Mouse (Mus musculus): ENCODE data around the gene Sh3bp1. TPM values are rescaled to one million over a fixed set of nuclear protein-coding genes. Genes with fewer than 3 reads are reported as not detected.
"Not testable (repeated sequence)": the region's sequence is repeated elsewhere in the genome, so short reads cannot be mapped to it uniquely, and the experiment has no call there.

Gene Sh3bp1
- polyA plus RNA-seq, 1 experiment from 2014 or later, result 17.3 TPM

DNA sequence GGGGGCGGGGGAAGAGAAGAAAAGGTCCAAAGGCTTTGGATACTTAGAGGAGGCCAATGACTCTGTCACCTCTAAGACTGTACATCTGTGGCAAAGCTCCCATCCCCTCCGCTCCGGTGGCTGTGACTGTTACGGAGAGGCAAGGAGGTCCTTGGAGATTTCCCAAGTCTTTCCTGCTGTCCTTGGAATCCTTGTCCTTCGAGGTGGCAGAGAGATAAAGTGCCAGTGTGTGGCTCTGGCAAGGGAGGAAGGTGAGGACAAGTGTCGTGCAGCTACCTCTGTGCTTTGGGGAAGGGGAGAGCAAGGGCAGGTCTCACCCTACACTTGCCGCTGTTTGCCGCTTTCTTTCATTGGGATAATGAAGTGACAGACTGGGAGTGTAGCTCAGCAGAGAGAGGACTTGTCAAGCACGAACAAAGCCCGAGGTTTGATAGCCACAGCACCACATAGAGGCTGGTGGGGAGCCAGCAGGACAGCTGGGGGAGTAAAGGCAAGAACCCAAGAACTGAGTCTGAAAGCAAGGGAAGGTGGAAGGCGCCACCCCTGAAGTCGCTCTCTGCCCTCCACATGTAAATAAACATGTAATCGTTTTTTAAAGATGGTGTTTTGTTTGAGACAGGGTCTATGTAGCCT is 25.6 kb upstream of the Sh3bp1 start:
- H3K27ac ChIP-seq (ENCODE audit: low read depth, low read length), result no peak overlapping the region
- no peak for ATAC-seq (replicated peaks; ENCODE audit: low FRiP score)
- DNase-seq (ENCODE audit: low spot score), result no peak
- H3K36me3 ChIP-seq (ENCODE audit: control insufficient read depth, insufficient read depth, low read length), result no peaks in the 10 kb centered on the region
- H3K27me3 ChIP-seq (ENCODE audit: control insufficient read depth, insufficient read depth, low read length), result no peaks in the 10 kb centered on the region
- H3K4me1 ChIP-seq (replicated peaks; ENCODE audit: control insufficient read depth, insufficient read depth, low read length), result peaks cover 10% of the 10 kb centered on the region
- H3K9ac ChIP-seq (ENCODE audit: low read length), result peak overlapping the region; percentile 32; the same call in 1 of the 2 replicates
- no peaks in the 10 kb centered on the region for H3K9me3 ChIP-seq (ENCODE audit: control insufficient read depth, low read length)
- WGBS, result 53% methylated on average over 13 of the region's 13 CpGs
- H3K4me2 ChIP-seq (ENCODE audit: low read depth, low read length, severe bottlenecking), result no peak overlapping the region
- no peak overlapping the region for H3K4me3 ChIP-seq (ENCODE audit: low read depth, low read length)

DNA sequence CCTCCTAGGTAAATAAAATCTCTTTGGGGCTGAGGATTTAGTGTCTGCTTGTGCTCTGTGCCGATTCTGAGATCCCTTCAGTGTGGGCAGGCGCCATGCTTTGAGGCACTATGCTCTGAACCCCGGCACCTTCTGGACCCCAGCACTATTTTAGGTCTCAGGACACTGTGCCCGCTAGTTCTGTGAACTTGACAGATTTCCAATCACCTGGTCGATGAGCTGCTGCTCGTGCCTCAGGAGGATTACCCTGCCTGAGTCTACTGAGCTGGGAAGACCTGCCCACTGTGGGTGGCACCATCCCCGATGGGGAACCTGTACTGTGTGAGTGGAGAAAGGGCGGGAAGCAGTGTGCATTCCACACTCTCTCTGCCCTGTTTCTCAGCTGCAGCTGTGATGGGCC is 24.6 kb upstream of the Sh3bp1 start:
- DNase-seq (ENCODE audit: low spot score) (no peak), ATAC-seq (replicated peaks; ENCODE audit: low FRiP score) (no peak)
- H3K4me1 ChIP-seq (replicated peaks; ENCODE audit: control insufficient read depth, insufficient read depth, low read length), result peaks cover 14% of the 10 kb centered on the region
- no peaks in the 10 kb centered on the region for H3K36me3 ChIP-seq (ENCODE audit: control insufficient read depth, insufficient read depth, low read length)
- 76% methylated on average over 8 of the region's 8 CpGs for WGBS
- no peak overlapping the region for H3K4me3 ChIP-seq (ENCODE audit: low read depth, low read length)
- no peak overlapping the region for H3K27ac ChIP-seq (ENCODE audit: low read depth, low read length)
- no peaks in the 10 kb centered on the region for H3K27me3 ChIP-seq (ENCODE audit: control insufficient read depth, insufficient read depth, low read length)
- no peaks in the 10 kb centered on the region for H3K9me3 ChIP-seq (ENCODE audit: control insufficient read depth, low read length)
- no peak overlapping the region for H3K4me2 ChIP-seq (ENCODE audit: low read depth, low read length, severe bottlenecking)
- H3K9ac ChIP-seq (ENCODE audit: low read length), result no peak overlapping the region

DNA sequence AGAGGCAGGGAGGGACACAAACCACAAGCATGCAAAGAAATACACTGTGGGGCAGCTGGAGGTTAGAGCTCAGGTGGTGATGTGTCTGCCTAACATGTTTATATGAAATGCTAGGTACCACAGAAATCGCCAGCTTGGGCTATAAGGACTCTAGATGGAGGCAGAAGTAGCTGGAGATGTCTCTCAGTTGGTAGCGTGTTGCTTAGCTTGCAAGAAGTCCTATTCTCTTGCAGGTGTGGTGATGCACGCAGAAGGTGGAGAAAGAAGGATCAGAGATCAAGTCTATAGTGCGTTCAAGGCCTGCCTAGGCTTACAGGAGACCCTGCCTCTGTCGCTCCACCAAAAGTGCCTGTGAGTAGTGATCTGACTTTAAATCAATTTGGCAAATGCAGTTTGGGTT is 24.0 kb upstream of the Sh3bp1 start:
- H3K4me3 ChIP-seq (ENCODE audit: low read depth, low read length), result no peak overlapping the region
- H3K36me3 ChIP-seq (ENCODE audit: control insufficient read depth, insufficient read depth, low read length), result no peaks in the 10 kb centered on the region
- peak overlapping the region; percentile 94; the same call in 1 of the 2 replicates for H3K27ac ChIP-seq (ENCODE audit: low read depth, low read length)
- H3K27me3 ChIP-seq (ENCODE audit: control insufficient read depth, insufficient read depth, low read length), result no peaks in the 10 kb centered on the region
- ATAC-seq (replicated peaks; ENCODE audit: low FRiP score) (no peak), DNase-seq (ENCODE audit: low spot score) (no peak)
- WGBS, result 80% methylated on average over 5 of the region's 5 CpGs
- no peaks in the 10 kb centered on the region for H3K9me3 ChIP-seq (ENCODE audit: control insufficient read depth, low read length)
- peak overlapping the region; percentile 84; the same call in 1 of the 2 replicates for H3K4me2 ChIP-seq (ENCODE audit: low read depth, low read length, severe bottlenecking)
- peaks cover 14% of the 10 kb centered on the region for H3K4me1 ChIP-seq (replicated peaks; ENCODE audit: control insufficient read depth, insufficient read depth, low read length)
- H3K9ac ChIP-seq (ENCODE audit: low read length), result no peak overlapping the region

DNA sequence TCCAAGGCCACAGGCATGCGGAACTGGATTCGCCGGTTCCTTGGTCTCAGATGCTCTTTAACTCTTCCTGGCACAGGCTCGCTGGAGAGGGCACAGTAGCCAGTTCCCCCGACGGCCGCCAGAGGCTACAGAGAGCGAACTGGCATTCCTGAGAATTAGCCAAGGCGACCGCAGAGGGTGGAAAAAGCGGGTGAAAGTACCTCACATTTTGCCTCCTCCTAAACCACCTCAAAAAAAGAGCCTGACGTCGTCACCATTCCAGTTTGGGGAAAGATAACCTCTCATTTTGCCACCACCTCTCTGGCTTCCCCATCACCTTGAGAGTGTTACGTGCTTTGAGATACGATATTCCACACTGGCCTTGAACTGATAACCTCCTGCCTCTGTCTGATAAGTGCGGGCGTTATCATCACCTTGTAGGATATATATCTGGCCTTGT is 23.3 kb upstream of the Sh3bp1 start:
- peak overlapping the region; percentile 76 for H3K4me3 ChIP-seq (ENCODE audit: low read depth, low read length)
- no peaks in the 10 kb centered on the region for H3K27me3 ChIP-seq (ENCODE audit: control insufficient read depth, insufficient read depth, low read length)
- H3K9me3 ChIP-seq (ENCODE audit: control insufficient read depth, low read length), result no peaks in the 10 kb centered on the region
- H3K36me3 ChIP-seq (ENCODE audit: control insufficient read depth, insufficient read depth, low read length), result no peaks in the 10 kb centered on the region
- peak overlapping the region; percentile 88 for H3K9ac ChIP-seq (ENCODE audit: low read length)
- H3K4me1 ChIP-seq (replicated peaks; ENCODE audit: control insufficient read depth, insufficient read depth, low read length), result peaks cover 14% of the 10 kb centered on the region
- ATAC-seq (replicated peaks; ENCODE audit: low FRiP score) (peak; percentile 45), DNase-seq (ENCODE audit: low spot score) (peak; percentile 90)
- peak overlapping the region; percentile 84 for H3K4me2 ChIP-seq (ENCODE audit: low read depth, low read length, severe bottlenecking)
- WGBS, result 2% methylated on average over 17 of the region's 17 CpGs
- peak overlapping the region; percentile 94 for H3K27ac ChIP-seq (ENCODE audit: low read depth, low read length)

DNA sequence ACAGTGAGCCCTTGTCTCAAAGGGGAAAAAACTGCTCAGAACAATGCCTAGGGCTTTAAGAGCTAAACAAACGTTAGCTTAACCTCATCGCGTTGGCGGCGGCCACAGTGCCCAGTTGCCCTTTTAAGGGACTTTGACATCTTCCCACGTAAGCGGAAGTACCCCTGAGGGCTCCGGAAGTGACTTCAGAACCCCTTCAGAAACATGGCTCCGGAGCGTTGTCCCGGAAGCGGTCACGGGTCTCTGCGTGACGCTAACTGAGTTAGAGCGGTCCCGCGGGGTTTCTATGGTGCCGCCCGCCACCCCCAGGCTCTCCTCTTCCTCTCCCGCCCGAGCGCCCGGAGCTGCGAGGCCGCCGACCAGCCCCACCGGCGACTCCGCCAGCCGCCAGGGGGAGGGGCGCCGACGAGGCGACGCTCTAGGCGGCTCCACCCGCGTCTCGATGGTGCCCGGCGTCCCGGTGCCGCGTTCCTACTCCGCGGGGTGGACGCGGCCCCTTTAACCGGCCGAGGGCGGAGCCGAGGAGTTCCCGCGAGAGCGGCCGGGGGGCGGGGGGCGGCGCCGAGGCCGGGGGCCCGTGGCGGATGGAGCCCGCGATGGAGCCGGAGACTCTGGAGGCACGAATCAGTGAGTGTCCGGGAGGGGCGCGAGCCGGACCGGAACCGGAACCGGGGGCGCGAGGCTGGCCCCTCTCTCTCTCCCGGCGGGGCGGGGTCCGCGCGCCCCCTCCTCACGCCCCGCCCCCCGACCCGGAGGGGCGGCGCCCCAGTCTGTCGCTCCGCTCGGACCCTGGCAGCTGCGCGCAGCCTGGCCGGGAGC is 22.4 kb upstream of the Sh3bp1 start, which contains the start of gene Gga1:
Gga1 (plus strand) TSS at position 200 of the 819 bp plus-strand sequence.
- WGBS, result under 1% methylated on average over 72 of the region's 95 CpGs
- Histone ChIP-seq H3K27me3 (ENCODE audit: control insufficient read depth, insufficient read depth, low read length) (no peaks in the 10 kb centered on the region), H3K4me1 (replicated peaks; ENCODE audit: control insufficient read depth, insufficient read depth, low read length) (peaks cover 14% of the 10 kb centered on the region), H3K27ac (ENCODE audit: low read depth, low read length) (peak within 1 kb of the TSS; percentile 94), H3K4me2 (ENCODE audit: low read depth, low read length, severe bottlenecking) (peak within 1 kb of the TSS; percentile 84), H3K9me3 (ENCODE audit: control insufficient read depth, low read length) (no peaks in the 10 kb centered on the region), H3K4me3 (ENCODE audit: low read depth, low read length) (peak within 1 kb of the TSS; percentile 76), H3K9ac (ENCODE audit: low read length) (peak within 1 kb of the TSS; percentile 88), H3K36me3 (ENCODE audit: control insufficient read depth, insufficient read depth, low read length) (no peaks in the 10 kb centered on the region; the same call in 1 of the 2 replicates)
- DNase-seq (ENCODE audit: low spot score), result peak; percentile 96
- ATAC-seq (replicated peaks; ENCODE audit: low FRiP score), result peak; percentile 92

DNA sequence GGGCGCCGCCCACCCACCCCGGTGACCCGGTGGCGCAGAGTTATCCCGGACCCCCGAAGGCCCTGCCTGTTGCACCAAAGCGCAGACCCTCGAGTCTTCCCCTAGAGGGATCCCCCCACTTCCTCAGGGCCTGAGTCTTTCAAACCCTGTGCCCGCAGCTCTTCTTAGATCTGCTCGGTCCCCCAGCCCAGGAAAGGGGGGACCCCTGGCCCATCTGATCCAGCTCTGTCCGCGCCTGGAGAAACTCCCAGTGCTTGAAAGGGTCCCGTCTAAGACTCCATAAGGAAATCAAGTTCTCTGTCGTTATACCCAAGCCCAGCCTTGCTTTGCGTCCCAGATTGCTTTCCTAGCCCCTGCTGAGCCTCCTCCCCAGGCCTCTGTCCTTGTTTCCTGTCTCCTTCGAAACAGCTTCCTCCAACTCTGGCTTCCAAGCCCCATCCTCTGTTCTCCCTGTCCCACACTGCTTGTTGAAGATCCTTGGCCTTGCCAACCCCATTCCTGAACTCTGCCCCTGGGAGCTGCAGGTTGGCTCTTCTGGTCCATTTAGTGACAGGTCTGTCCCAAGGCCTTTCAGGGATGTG is 21.7 kb upstream of the Sh3bp1 start:
- H3K9me3 ChIP-seq (ENCODE audit: control insufficient read depth, low read length), result no peaks in the 10 kb centered on the region
- peak overlapping the region; percentile 84 for H3K4me2 ChIP-seq (ENCODE audit: low read depth, low read length, severe bottlenecking)
- H3K27me3 ChIP-seq (ENCODE audit: control insufficient read depth, insufficient read depth, low read length), result no peaks in the 10 kb centered on the region
- DNase-seq (ENCODE audit: low spot score) (no peak), ATAC-seq (replicated peaks; ENCODE audit: low FRiP score) (no peak; the same call in 1 of the 2 replicates)
- peak overlapping the region; percentile 76 for H3K4me3 ChIP-seq (ENCODE audit: low read depth, low read length)
- peaks cover 14% of the 10 kb centered on the region for H3K4me1 ChIP-seq (replicated peaks; ENCODE audit: control insufficient read depth, insufficient read depth, low read length)
- 0% methylated on average over 14 of the region's 17 CpGs for WGBS
- peak overlapping the region; percentile 88 for H3K9ac ChIP-seq (ENCODE audit: low read length)
- peak overlapping the region; percentile 94 for H3K27ac ChIP-seq (ENCODE audit: low read depth, low read length)
- H3K36me3 ChIP-seq (ENCODE audit: control insufficient read depth, insufficient read depth, low read length), result no peaks in the 10 kb centered on the region; the same call in 1 of the 2 replicates

DNA sequence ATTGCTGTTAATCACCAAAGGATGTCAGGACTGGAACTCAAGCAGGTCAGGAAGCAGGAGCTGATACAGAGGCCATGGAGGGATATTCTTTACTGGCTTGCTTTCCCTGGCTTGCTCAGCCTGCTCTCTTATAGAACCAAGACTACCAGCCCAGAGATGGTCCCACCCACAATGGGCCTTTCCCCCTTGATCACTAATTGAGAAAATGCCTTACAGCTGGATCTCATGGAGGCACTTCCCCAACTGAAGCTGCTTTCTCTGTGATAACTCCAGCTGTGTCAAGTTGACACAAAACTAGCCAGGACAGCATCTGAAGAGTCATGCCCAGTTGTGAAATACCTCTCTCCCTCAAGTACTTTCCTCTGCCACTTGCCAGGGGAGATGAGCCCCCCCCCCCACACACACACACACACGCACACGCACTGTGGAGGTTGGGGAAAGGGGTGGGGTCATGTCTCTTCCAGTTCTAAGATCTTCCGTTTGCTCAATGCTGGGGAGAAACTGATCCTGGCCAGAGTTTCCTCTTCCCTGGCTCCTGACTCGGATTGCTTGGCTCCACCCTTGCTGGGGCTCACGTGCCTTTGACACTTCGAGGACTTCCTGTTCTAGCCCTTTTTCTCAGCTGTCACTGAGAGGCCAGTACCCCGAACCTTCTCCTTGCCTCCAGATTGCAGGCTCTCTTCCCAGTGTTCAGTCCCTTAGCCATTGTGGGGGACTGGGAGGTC is 20.6 kb upstream of the Sh3bp1 start:
- not testable (repeated sequence) for H3K9me3 ChIP-seq (ENCODE audit: control insufficient read depth, low read length); H3K9ac ChIP-seq (ENCODE audit: low read length); ATAC-seq (replicated peaks; ENCODE audit: low FRiP score); DNase-seq (ENCODE audit: low spot score); H3K36me3 ChIP-seq (ENCODE audit: control insufficient read depth, insufficient read depth, low read length); H3K27ac ChIP-seq (ENCODE audit: low read depth, low read length); H3K4me3 ChIP-seq (ENCODE audit: low read depth, low read length); H3K4me2 ChIP-seq (ENCODE audit: low read depth, low read length, severe bottlenecking); H3K27me3 ChIP-seq (ENCODE audit: control insufficient read depth, insufficient read depth, low read length)
- H3K4me1 ChIP-seq (replicated peaks; ENCODE audit: control insufficient read depth, insufficient read depth, low read length), result peaks cover 13% of the 10 kb centered on the region
- WGBS, result 73% methylated on average over 7 of the region's 7 CpGs

DNA sequence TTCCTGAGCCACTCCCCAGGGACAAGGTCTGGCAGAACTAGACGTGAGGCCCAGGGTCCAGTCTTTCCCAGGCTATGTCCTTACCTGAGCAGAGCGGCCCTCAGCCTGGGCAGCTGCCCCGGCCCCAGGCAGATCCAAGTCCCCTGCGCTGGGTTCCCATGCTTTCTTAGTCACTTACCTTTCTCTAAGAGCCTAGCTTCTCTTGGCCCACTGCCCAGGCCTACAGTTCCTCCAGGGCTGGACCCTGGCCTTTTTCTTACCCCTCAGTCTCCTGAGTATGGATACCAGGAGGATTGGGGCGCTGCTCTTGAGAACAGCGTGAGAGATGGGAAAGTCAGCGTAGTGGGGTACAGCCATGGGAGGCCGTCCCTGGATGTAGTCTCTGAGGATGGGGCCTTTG is 19.1 kb upstream of the Sh3bp1 start:
- Histone ChIP-seq H3K4me2 (ENCODE audit: low read depth, low read length, severe bottlenecking) (no peak overlapping the region), H3K36me3 (ENCODE audit: control insufficient read depth, insufficient read depth, low read length) (peaks cover 4% of the 10 kb centered on the region; the same call in 1 of the 2 replicates), H3K9ac (ENCODE audit: low read length) (no peak overlapping the region), H3K27ac (ENCODE audit: low read depth, low read length) (no peak overlapping the region), H3K27me3 (ENCODE audit: control insufficient read depth, insufficient read depth, low read length) (no peaks in the 10 kb centered on the region), H3K4me1 (replicated peaks; ENCODE audit: control insufficient read depth, insufficient read depth, low read length) (peaks cover 12% of the 10 kb centered on the region), H3K4me3 (ENCODE audit: low read depth, low read length) (no peak overlapping the region), H3K9me3 (ENCODE audit: control insufficient read depth, low read length) (no peaks in the 10 kb centered on the region)
- 95% methylated on average over 8 of the region's 8 CpGs for WGBS
- no peak for ATAC-seq (replicated peaks; ENCODE audit: low FRiP score)
- no peak for DNase-seq (ENCODE audit: low spot score)
